Comparison of ENCODE assay signal across 1 mouse cellular context in genomic region chr6:13607621-13608493, GRCm38 (mm10).
TF ChIP-seq lines count a peak whose summit lies in the region.

Tmem168 (minus strand) TSS chr6:13608100.

TF ChIP-seq in MEL, 35 proteins besides CTCF, POLR2A, EP300 and RAD21 (continued from another document):
- TF ChIP-seq NRF1 (IDR thresholded peaks at IDR 0.05; ENCODE audit: insufficient read depth, low read depth, low read length, poor library complexity, severe bottlenecking) (0 out of 2 replicates have a peak, but pooled peaks have one; percentile 18), MAX (IDR thresholded peaks at IDR 0.05; ENCODE audit: low read length) (peak; percentile 53), SMC3 (IDR thresholded peaks at IDR 0.05; ENCODE audit: low read depth, low read length) (no peak), RCOR1 (IDR thresholded peaks at IDR 0.05; ENCODE audit: low read depth, low read length) (peak; percentile 2; the same call in 1 of the 2 replicates), GABPA (IDR thresholded peaks at IDR 0.05; ENCODE audit: low read depth, low read length) (no peak), POLR2AphosphoS2 (IDR thresholded peaks at IDR 0.05; ENCODE audit: low read length) (peak; percentile 64; the same call in 1 of the 2 replicates), ZKSCAN1 (IDR thresholded peaks at IDR 0.05; ENCODE audit: low read depth, low read length) (no peak), MYB (IDR thresholded peaks at IDR 0.05; ENCODE audit: low read depth, low read length) (no peak), TBP (IDR thresholded peaks at IDR 0.05; ENCODE audit: low read depth, low read length) (peak; percentile 60; the same call in 1 of the 2 replicates), USF1 (IDR thresholded peaks at IDR 0.05; ENCODE audit: low read depth, low read length) (no peak)
